Mouse (Mus musculus) limb, embryonic 11.5 days (tissue): ENCODE results near the gene Ctnna3. TPM values are rescaled to one million over a fixed set of nuclear protein-coding genes. Genes with fewer than 3 reads are reported as not detected.
A peak's percentile ranks its signal among the peaks of the same experiment; 100 is the strongest.

Experiments
- ATAC-seq: fragments of 200-750 bp; cut with Nextera tagmentation; 2 replicates; pipeline ENCODE4 v1.8.0; 2017; ENCODE audit warnings: low read depth; ENCODE audit not compliant: insufficient number of reproducible peaks, low FRiP score, low TSS enrichment
- DNase-seq: peaks from one replicate; pipeline ENCODE4 v3.0.0-alpha.2; 2015; ENCODE audit warnings: low spot score
- H3K27ac ChIP-seq: fragments of 300-500 bp; sonication (generic); replicated peaks from 2 replicates; pipeline ENCODE4 v1.5.1; 2014; ENCODE audit warnings: low read depth, mild to moderate bottlenecking, low read length
- H3K27me3 ChIP-seq: fragments of 300-500 bp; sonication (generic); 2 replicates; pipeline ENCODE4 v1.6.1; 2014; ENCODE audit warnings: mild to moderate bottlenecking, low read length, mixed read lengths; ENCODE audit not compliant: control insufficient read depth, insufficient read depth
- H3K36me3 ChIP-seq: fragments of 300-500 bp; sonication (generic); 2 replicates; pipeline ENCODE4 v1.6.1; 2014; ENCODE audit warnings: mild to moderate bottlenecking, low read length, moderate library complexity, mixed read lengths; ENCODE audit not compliant: control insufficient read depth, insufficient read depth
- H3K4me1 ChIP-seq: fragments of 300-500 bp; sonication (generic); 2 replicates; pipeline ENCODE4 v1.6.1; 2014; ENCODE audit warnings: low read length, mixed read lengths; ENCODE audit not compliant: control insufficient read depth, insufficient read depth
- H3K4me2 ChIP-seq: fragments of 300-500 bp; sonication (generic); 2 replicates; pipeline ENCODE4 v1.6.1; 2014; ENCODE audit warnings: low read depth, mild to moderate bottlenecking, moderate library complexity; ENCODE audit not compliant: severe bottlenecking
- H3K4me3 ChIP-seq: fragments of 300-500 bp; sonication (generic); 2 replicates; pipeline ENCODE4 v1.5.1; 2014; ENCODE audit warnings: low read depth, low read length
- H3K9ac ChIP-seq: fragments of 300-500 bp; sonication (generic); 2 replicates; pipeline ENCODE4 v1.6.1; 2014; ENCODE audit warnings: mild to moderate bottlenecking, low read length
- H3K9me3 ChIP-seq: fragments of 300-500 bp; sonication (generic); 2 replicates; pipeline ENCODE4 v1.6.1; 2016; ENCODE audit warnings: low read length; ENCODE audit not compliant: control insufficient read depth
- WGBS: fragments of 180-500 bp; shearing (Covaris S2); extraction: QIAGEN DNeasy Blood & Tissue Kit; methylation state at CpG from one replicate; pipeline ENCODE4 v1.1.7; 2014; 5-methylcytosine and 5-hydroxymethylcytosine counted together
- polyA plus RNA-seq: library from polyadenylated mRNA; unstranded; fragments of >200 nt; fragmentation: Nextera tagmentation; extraction: Ambion mirVana; gene quantifications from 2 replicates; pipeline ENCODE4 v1.2.1, GENCODE M21; 2014

Gene Ctnna3
- polyA plus RNA-seq, 1 experiment from 2014 or later: 0.04 TPM

- H3K4me2 ChIP-seq: no peak overlapping the region
- WGBS: 50% methylated on average over 2 of the region's 2 CpGs
- no peak for ATAC-seq
Measured at GRCm38 (mm10) chr10:64544389-64544788, 1114.5 kb downstream of the Ctnna3 start.

DNA sequence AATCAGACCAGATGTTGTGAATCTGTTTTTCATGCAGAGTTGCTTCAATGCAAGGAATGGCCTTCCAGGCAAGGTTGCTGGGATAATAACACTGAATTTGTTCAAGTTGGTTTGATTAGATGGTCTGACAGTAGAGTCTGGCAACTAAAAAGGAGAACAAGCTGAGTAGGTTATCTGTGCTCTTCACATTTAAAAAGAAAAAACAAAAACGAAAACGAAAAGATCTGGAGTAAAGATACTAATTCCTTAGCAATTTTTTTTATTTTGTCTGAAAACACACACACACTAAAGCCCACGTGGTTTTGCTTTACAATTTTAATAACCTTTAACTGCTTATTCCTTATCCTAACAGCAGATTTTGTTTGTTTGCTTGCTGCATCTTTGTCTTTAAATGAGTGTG, 1141.4 kb downstream of the Ctnna3 start:
- ATAC-seq: no peak
- Histone ChIP-seq H3K27ac (no peak overlapping the region), H3K4me3 (no peak overlapping the region), H3K9ac (no peak overlapping the region), H3K36me3 (no peaks in the 10 kb centered on the region), H3K9me3 (no peaks in the 10 kb centered on the region), H3K27me3 (no peaks in the 10 kb centered on the region), H3K4me2 (no peak overlapping the region), H3K4me1 (no peaks in the 10 kb centered on the region)
- 78% methylated on average over 3 of the region's 3 CpGs for WGBS
- DNase-seq: no peak

More at GRCm38 (mm10) chr10:64544389-64544788, 1114.5 kb downstream of the Ctnna3 start:
- Histone ChIP-seq H3K9ac (no peak overlapping the region), H3K27me3 (no peaks in the 10 kb centered on the region), H3K9me3 (no peaks in the 10 kb centered on the region), H3K4me3 (no peak overlapping the region), H3K4me1 (no peaks in the 10 kb centered on the region), H3K27ac (no peak overlapping the region), H3K36me3 (no peaks in the 10 kb centered on the region)
- no peak for DNase-seq

- 94% methylated on average over 2 of the region's 2 CpGs for WGBS
- Histone ChIP-seq H3K9me3 (no peaks in the 10 kb centered on the region), H3K4me2 (no peak overlapping the region), H3K27ac (no peak overlapping the region), H3K4me1 (no peaks in the 10 kb centered on the region), H3K9ac (no peak overlapping the region), H3K27me3 (no peaks in the 10 kb centered on the region), H3K4me3 (no peak overlapping the region), H3K36me3 (no peaks in the 10 kb centered on the region)
- ATAC-seq: no peak
- DNase-seq: no peak
Measured at GRCm38 (mm10) chr10:64588116-64588515, 1158.2 kb downstream of the Ctnna3 start.

GRCm38 (mm10) chr10:64636760-64637159, 1206.9 kb downstream of the Ctnna3 start:
- ATAC-seq: no peak

DNA sequence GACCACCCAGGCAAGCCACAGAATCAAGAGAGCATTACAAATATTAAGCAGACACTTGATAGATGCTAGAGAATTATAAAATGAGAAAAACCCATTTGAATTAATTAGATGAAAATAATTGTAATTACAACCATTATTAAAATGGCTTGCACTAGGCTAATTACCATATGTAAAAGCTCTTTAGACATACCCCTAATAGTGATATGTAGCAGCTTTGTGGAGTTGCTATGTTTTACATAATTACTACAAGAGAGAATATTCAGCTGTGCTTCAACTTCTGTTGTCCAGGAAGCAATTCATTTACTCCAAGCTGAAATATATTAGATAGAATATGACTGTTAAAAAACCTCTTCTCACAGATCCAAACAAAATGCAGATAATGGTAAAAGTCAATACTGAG, 1209.2 kb downstream of the Ctnna3 start:
- DNase-seq: no peak
- Histone ChIP-seq H3K27me3 (no peaks in the 10 kb centered on the region), H3K4me1 (no peaks in the 10 kb centered on the region), H3K9me3 (no peaks in the 10 kb centered on the region), H3K4me2 (no peak overlapping the region), H3K9ac (no peak overlapping the region), H3K4me3 (no peak overlapping the region), H3K36me3 (no peaks in the 10 kb centered on the region), H3K27ac (no peak overlapping the region)
- ATAC-seq: no peak

More at GRCm38 (mm10) chr10:64636760-64637159, 1206.9 kb downstream of the Ctnna3 start:
- 71% methylated on average over 5 of the region's 5 CpGs for WGBS
- H3K4me3 ChIP-seq: no peak overlapping the region
- H3K9ac ChIP-seq: no peak overlapping the region
- H3K4me2 ChIP-seq: no peak overlapping the region
- H3K4me1 ChIP-seq: no peaks in the 10 kb centered on the region
- H3K9me3 ChIP-seq: no peaks in the 10 kb centered on the region
- H3K27me3 ChIP-seq: no peaks in the 10 kb centered on the region
- no peaks in the 10 kb centered on the region for H3K36me3 ChIP-seq
- no peak for DNase-seq
- no peak overlapping the region for H3K27ac ChIP-seq

DNA sequence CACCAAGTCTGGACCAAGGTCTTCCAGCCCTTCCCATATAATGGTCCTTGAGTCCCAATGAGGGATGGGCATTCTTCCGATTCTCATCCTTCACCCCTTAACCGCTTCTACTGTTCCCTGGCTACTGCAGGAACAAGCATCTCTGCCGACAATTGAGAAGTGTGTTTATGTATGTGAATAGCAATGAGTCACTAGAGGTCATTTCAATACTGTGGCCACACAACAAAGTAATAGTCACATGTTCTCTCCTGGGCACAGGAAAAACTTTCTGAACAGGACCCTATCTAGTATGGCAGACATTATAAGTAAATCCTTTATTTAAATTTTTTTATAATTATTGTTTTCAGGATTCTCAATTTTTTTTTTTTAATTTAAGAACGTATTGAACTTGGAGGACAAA, 1211.2 kb downstream of the Ctnna3 start:
- WGBS: 77% methylated on average over 4 of the region's 4 CpGs
- Histone ChIP-seq H3K4me2 (no peak overlapping the region), H3K9me3 (no peaks in the 10 kb centered on the region), H3K36me3 (no peaks in the 10 kb centered on the region), H3K4me1 (no peaks in the 10 kb centered on the region), H3K27ac (no peak overlapping the region), H3K9ac (no peak overlapping the region), H3K27me3 (no peaks in the 10 kb centered on the region), H3K4me3 (no peak overlapping the region)
- ATAC-seq (no peak), DNase-seq (no peak)

DNA sequence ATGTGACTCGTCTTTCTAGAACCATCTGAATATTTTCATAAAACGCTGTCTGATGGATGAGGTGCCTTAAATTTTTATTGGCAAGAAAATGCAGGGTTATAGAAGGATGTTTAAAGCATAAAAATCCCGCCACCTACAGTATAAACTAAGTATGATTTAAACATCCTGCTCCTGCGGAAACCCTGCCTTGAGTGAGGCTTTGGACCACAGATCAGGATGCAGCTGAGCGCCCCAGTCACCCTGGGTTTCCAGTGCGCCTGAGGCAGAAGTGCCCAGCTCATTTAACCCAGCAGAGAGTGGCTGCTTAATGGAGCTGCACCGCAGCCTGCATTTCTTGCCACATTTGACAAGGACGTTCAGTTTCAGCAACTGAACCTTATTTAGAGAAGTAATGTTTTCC, 1211.7 kb downstream of the Ctnna3 start:
- no peaks in the 10 kb centered on the region for H3K27me3 ChIP-seq
- H3K27ac ChIP-seq: no peak overlapping the region
- H3K4me3 ChIP-seq: no peak overlapping the region
- H3K4me1 ChIP-seq: no peaks in the 10 kb centered on the region
- H3K9ac ChIP-seq: no peak overlapping the region
- H3K4me2 ChIP-seq: no peak overlapping the region
- DNase-seq: peak; percentile 35
- no peak for ATAC-seq
- H3K36me3 ChIP-seq: no peaks in the 10 kb centered on the region
- H3K9me3 ChIP-seq: no peaks in the 10 kb centered on the region
- WGBS: 40% methylated on average over 8 of the region's 8 CpGs

DNA sequence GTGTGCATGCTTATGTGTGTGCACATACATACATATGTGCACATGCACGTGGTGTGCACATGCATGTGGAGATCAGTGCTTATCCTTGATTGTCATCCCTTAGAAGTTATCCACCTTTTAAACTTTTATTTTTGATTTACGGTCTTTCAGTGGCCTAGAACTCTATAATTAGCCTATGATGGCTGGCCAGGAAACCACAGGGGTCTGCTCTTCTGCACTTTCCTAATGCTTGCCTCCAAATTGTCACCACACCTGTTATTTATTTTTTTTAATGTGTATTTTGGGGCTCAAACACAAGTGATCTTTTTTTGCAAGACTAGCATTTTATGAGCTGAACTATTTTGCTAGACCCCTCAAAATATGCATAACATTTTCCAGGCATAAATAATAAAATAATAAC, 1214.1 kb downstream of the Ctnna3 start:
- H3K9me3 ChIP-seq: no peaks in the 10 kb centered on the region
- no peak overlapping the region for H3K4me3 ChIP-seq
- no peaks in the 10 kb centered on the region for H3K36me3 ChIP-seq
- no peaks in the 10 kb centered on the region for H3K27me3 ChIP-seq
- no peaks in the 10 kb centered on the region for H3K4me1 ChIP-seq
- no peak overlapping the region for H3K27ac ChIP-seq
- no peak overlapping the region for H3K9ac ChIP-seq
- no peak overlapping the region for H3K4me2 ChIP-seq
- 51% methylated on average over 2 of the region's 2 CpGs for WGBS
- DNase-seq (no peak), ATAC-seq (no peak)

DNA sequence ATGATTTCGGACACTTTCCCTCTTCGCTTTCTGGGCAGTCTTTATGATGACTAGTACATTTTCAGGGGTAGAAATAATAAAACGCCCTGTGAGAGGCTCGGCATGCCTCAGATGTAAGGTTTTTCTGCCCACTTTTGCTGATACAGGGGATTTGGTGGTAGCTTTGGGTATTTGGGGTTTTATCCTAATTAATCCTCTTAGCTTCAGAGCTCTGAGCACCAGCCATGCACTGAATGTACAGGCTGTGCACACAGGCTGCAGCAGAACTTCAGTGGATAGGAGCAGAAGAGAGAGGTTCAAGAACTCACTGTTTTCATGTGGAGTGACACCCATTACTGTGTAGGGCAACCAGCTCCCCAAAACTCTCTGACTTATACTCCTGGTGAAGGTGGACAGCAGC, 1231.3 kb downstream of the Ctnna3 start:
- DNase-seq: no peak
- no peak for ATAC-seq
- Histone ChIP-seq H3K9me3 (no peaks in the 10 kb centered on the region), H3K4me1 (no peaks in the 10 kb centered on the region), H3K4me2 (no peak overlapping the region), H3K27ac (no peak overlapping the region), H3K9ac (no peak overlapping the region), H3K36me3 (no peaks in the 10 kb centered on the region), H3K27me3 (no peaks in the 10 kb centered on the region), H3K4me3 (no peak overlapping the region)
- WGBS: 87% methylated on average over 4 of the region's 4 CpGs
